Mouse (Mus musculus) liver, embryonic 14.5 days (tissue): ENCODE measurements at regions not wholly inside any gene's neighbourhood (a gene's known extent, or its start where the extent isn't known, plus 50 kb on each side); places are given as distances from the start of the nearest gene placed in this dataset.

Experiments
- ATAC-seq: fragments of 200-750 bp; cut with Nextera tagmentation; 2 replicates; pipeline ENCODE4 v1.8.0; 2017; ENCODE audit warnings: moderate number of reproducible peaks, mild to moderate bottlenecking, moderate library complexity; ENCODE audit not compliant: insufficient read depth
- DNase-seq, 3 experiments: peaks; one replicate each; pipeline ENCODE4 v3.0.0-alpha.2; 2012 to 2013; ENCODE audit warnings: low read depth in 3 of 3, low spot score in 3 of 3
- H3K27ac ChIP-seq: fragments of 300-500 bp; sonication (generic); 2 replicates; pipeline ENCODE4 v1.5.1; 2014; ENCODE audit warnings: moderate library complexity, mild to moderate bottlenecking, control low read depth, inconsistent platforms
- H3K27me3 ChIP-seq: fragments of 300-500 bp; sonication (generic); 2 replicates; pipeline ENCODE4 v1.6.1; 2014; ENCODE audit warnings: mild to moderate bottlenecking, low read length, moderate library complexity; ENCODE audit not compliant: control insufficient read depth, insufficient read depth
- H3K36me3 ChIP-seq: fragments of 300-500 bp; sonication (generic); replicated peaks from 2 replicates; pipeline ENCODE4 v1.6.1; 2014; ENCODE audit warnings: low read depth; ENCODE audit not compliant: control insufficient read depth, insufficient read depth
- H3K4me1 ChIP-seq, 2 experiments: fragments of 200-500 bp in 1 of 2; fragments of 300-500 bp in 1 of 2; sonication (generic) in 1 of 2; replicated peaks; 2 replicates each; pipeline ENCODE4 v1.6.1; 2012 to 2014; ENCODE audit warnings: antibody characterized with exemption in 1 of 2, inconsistent platforms in 1 of 2, low read length in 1 of 2; ENCODE audit not compliant: control insufficient read depth in 2 of 2, insufficient read depth in 2 of 2
- H3K4me2 ChIP-seq: fragments of 300-500 bp; sonication (generic); 2 replicates; pipeline ENCODE4 v1.6.1; 2014; ENCODE audit warnings: low read depth, mild to moderate bottlenecking, control low read depth, moderate library complexity
- H3K4me3 ChIP-seq, 2 experiments: fragments of 200-500 bp in 1 of 2; fragments of 300-500 bp in 1 of 2; sonication (generic) in 1 of 2; 2 replicates each; pipeline ENCODE4 v1.5.1; 2012 to 2014; ENCODE audit warnings: low read depth in 2 of 2, low read length in 2 of 2, mild to moderate bottlenecking in 2 of 2, control low read depth in 1 of 2, inconsistent platforms in 1 of 2, moderate library complexity in 1 of 2; ENCODE audit not compliant: insufficient read depth in 1 of 2
- H3K9ac ChIP-seq: fragments of 300-500 bp; sonication (generic); replicated peaks from 2 replicates; pipeline ENCODE4 v1.6.1; 2014; ENCODE audit warnings: mild to moderate bottlenecking, control low read depth, moderate library complexity
- H3K9me3 ChIP-seq: fragments of 300-500 bp; sonication (generic); 2 replicates; pipeline ENCODE4 v1.6.1; 2016; ENCODE audit warnings: low read length, mixed read lengths; ENCODE audit not compliant: control insufficient read depth
- CTCF ChIP-seq: IDR thresholded peaks from 2 replicates; pipeline ENCODE4 v1.5.1; 2016; ENCODE audit warnings: antibody characterized with exemption, low read depth, control low read depth
- EP300 ChIP-seq: IDR thresholded peaks from 2 replicates; pipeline ENCODE4 v1.6.1; 2016; ENCODE audit warnings: antibody characterized with exemption, low read depth
- WGBS: fragments of 180-500 bp; shearing (Covaris S2); extraction: QIAGEN DNeasy Blood & Tissue Kit; methylation state at CpG from one replicate; pipeline ENCODE4 v1.1.7; 2014; ENCODE audit not compliant: insufficient replicate concordance; 5-methylcytosine and 5-hydroxymethylcytosine counted together

DNA sequence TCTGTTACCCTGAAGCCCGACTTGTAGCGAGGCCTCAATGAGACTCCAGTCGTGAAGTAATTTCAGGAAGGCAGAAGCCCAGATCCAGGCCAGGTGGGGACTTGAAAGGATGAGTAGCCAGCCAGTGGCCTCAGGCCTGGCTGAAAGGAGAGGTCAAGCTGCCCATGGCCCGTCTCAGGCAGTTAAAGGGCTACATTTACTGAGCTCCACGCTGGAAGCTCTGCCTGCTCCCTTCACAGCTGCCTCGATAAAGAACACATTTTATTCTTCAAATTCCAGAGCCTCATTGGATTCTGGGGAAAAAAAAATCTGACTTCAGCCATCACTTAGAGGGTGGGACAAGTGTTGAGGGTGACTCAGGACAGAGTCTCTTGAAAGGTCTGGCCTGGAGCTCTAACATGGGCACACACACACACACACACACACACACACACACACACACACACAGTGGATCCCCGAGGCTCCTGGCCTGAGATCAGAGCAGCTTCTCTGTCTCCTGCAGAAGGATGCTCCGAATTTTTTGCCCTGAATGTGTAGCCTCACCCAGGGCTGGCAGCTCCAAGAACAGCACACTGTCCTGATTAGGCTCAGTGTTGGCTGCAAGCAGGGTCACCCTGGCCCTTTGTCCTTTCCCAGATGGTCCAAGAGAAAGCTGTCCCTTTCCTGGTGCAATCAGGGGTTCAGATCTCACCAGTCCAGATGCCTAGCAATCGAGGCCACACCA is 53.0 kb downstream of the Gadd45g start:
- WGBS = 51% methylated on average over 9 of the region's 9 CpGs
- Histone ChIP-seq H3K36me3 (no peaks in the 10 kb centered on the region), H3K9me3 (no peaks in the 10 kb centered on the region), H3K4me1 (peaks cover 0 to 10% of the 10 kb centered on the region in 2 experiments; a peak in 2 of 4 replicates), H3K4me3 (no peak overlapping the region), H3K27me3 (no peaks in the 10 kb centered on the region), H3K27ac (no peak overlapping the region), H3K9ac (no peak overlapping the region), H3K4me2 (no peak overlapping the region)
- ATAC-seq (no peak), DNase-seq (no peak)
- TF ChIP-seq EP300 (no peak), CTCF (no peak)

DNA sequence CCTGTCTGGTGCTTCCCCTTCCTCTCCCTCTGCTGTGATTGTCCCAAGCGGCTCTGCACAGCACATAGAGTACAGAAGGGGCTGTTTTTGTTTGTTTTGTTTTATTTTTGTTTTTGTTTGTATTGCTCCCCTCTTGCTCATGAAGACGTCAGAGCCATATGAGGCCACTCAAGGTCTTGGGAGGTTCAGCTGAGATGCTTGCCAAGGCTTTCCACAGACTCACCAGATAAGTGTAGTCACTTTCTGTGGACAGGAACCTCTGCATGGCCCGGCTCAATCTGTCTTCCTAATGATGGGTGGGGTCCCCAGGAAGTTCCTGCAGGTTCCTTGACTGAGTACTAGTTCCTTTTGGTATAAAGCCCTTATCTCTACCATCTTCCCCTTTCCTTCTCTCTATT is 53.6 kb downstream of the Gadd45g start:
- H3K27me3 ChIP-seq = no peaks in the 10 kb centered on the region
- H3K36me3 ChIP-seq = no peaks in the 10 kb centered on the region
- no peak for DNase-seq
- H3K9me3 ChIP-seq = no peaks in the 10 kb centered on the region
- no peak for ATAC-seq
- no peak overlapping the region for H3K4me3 ChIP-seq
- H3K4me2 ChIP-seq = no peak overlapping the region
- 23% methylated on average over 3 of the region's 3 CpGs for WGBS
- H3K27ac ChIP-seq = no peak overlapping the region
- peaks cover 0 to 10% of the 10 kb centered on the region in 2 experiments; a peak in 2 of 4 replicates for H3K4me1 ChIP-seq
- H3K9ac ChIP-seq = no peak overlapping the region
- TF ChIP-seq CTCF (no peak), EP300 (no peak)

DNA sequence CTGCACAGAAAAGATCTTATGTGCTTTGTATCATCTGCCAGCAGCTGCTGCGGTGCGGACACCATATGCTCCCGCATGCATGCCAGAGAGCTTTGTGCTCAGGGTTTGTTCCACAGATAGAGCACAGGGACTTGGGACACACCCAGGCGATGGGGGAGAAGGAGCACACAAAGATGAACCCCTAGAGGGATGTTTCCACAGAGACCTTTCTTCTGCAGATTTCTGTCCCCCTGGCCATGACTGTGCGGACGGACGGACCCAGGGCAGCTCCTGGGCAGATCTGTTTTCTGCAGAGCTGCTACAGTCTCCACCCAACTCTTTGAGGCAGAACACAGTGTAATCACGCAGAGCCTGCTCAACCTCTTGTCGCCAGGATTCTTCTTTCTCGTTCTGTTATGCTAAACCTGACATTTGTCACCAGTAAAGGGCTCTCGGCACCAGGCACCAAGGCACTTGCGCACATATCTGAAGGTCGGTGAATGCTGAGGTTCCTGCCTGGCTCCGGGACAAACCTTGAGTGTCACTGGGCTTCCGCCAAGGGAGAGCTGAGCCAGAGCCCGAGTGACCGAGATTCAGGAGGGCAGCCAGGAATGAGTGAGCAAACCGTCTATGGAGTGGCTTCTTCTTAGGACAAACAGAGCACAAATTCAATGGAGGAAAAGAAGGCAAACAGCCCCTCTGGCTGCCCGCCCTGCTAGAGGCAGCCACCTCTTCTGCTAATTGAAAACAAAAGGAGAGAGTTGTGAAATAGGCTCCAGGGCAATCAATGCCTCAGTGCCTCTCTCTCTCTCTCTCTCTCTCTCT is 56.2 kb downstream of the Gadd45g start:
- Histone ChIP-seq H3K36me3 (no peaks in the 10 kb centered on the region), H3K4me3 (no peak overlapping the region), H3K27ac (no peak overlapping the region), H3K9ac (no peak overlapping the region), H3K9me3 (no peaks in the 10 kb centered on the region), H3K4me1 (peaks cover 0 to 9% of the 10 kb centered on the region in 2 experiments; a peak in 2 of 4 replicates), H3K27me3 (no peaks in the 10 kb centered on the region), H3K4me2 (peak overlapping the region; percentile 47)
- TF ChIP-seq EP300 (no peak), CTCF (no peak)
- no peak for DNase-seq
- WGBS = 50% methylated on average over 19 of the region's 19 CpGs
- ATAC-seq = no peak; the same call in 1 of the 2 replicates

GRCm38 (mm10) chr13:51903324-51903939 is 57.0 kb downstream of the Gadd45g start:
- Histone ChIP-seq H3K27ac (no peak overlapping the region), H3K9me3 (no peaks in the 10 kb centered on the region), H3K4me3 (no peak overlapping the region), H3K4me1 (peaks cover 0 to 4% of the 10 kb centered on the region in 2 experiments; a peak in 1 of 4 replicates), H3K4me2 (no peak overlapping the region), H3K9ac (no peak overlapping the region), H3K36me3 (no peaks in the 10 kb centered on the region), H3K27me3 (no peaks in the 10 kb centered on the region)
- TF ChIP-seq EP300 (no peak), CTCF (no peak)
- ATAC-seq (peak; percentile 59; the same call in 1 of the 2 replicates), DNase-seq (no peak)
- WGBS = 59% methylated on average over 11 of the region's 11 CpGs

GRCm38 (mm10) chr13:51905270-51905669 is 58.8 kb downstream of the Gadd45g start:
- H3K9ac ChIP-seq = no peak overlapping the region
- no peak overlapping the region for H3K4me2 ChIP-seq
- no peaks in the 10 kb centered on the region for H3K9me3 ChIP-seq
- H3K4me1 ChIP-seq = 0 out of 4 replicates have a peak, but pooled peaks cover 0 to 2% of the 10 kb centered on the region in 2 experiments
- ATAC-seq (no peak), DNase-seq (no peak)
- TF ChIP-seq EP300 (no peak), CTCF (no peak)
- 64% methylated on average over 5 of the region's 5 CpGs for WGBS
- H3K27me3 ChIP-seq = no peaks in the 10 kb centered on the region; the same call in 1 of the 2 replicates
- H3K4me3 ChIP-seq = no peak overlapping the region
- no peak overlapping the region for H3K27ac ChIP-seq
- H3K36me3 ChIP-seq = no peaks in the 10 kb centered on the region
